Mouse (Mus musculus) limb, embryonic 14.5 days (tissue): ENCODE data around the gene Psme1. TPM values are rescaled to one million over a fixed set of nuclear protein-coding genes. Genes with fewer than 3 reads are reported as not detected.

Source experiments
- ATAC-seq: fragments of 200-750 bp; cut with Nextera tagmentation; 2 replicates; pipeline ENCODE4 v1.8.0; 2017; ENCODE audit warnings: low read depth, moderate number of reproducible peaks, moderate TSS enrichment; ENCODE audit not compliant: low FRiP score
- DNase-seq: peaks from one replicate; pipeline ENCODE4 v3.0.0-alpha.2; 2015; ENCODE audit warnings: low spot score
- H3K27ac ChIP-seq: fragments of 300-500 bp; sonication (generic); replicated peaks from 2 replicates; pipeline ENCODE4 v1.5.1; 2014; ENCODE audit warnings: low read depth, mild to moderate bottlenecking, low read length, moderate library complexity, mixed read lengths
- H3K27me3 ChIP-seq: fragments of 300-500 bp; sonication (generic); 2 replicates; pipeline ENCODE4 v1.6.1; 2014; ENCODE audit warnings: low read length, mixed read lengths; ENCODE audit not compliant: control insufficient read depth, insufficient read depth
- H3K36me3 ChIP-seq: fragments of 300-500 bp; sonication (generic); 2 replicates; pipeline ENCODE4 v1.6.1; 2014; ENCODE audit warnings: mild to moderate bottlenecking, low read length, moderate library complexity, mixed read lengths; ENCODE audit not compliant: control insufficient read depth, insufficient read depth
- H3K4me1 ChIP-seq: fragments of 300-500 bp; sonication (generic); 2 replicates; pipeline ENCODE4 v1.6.1; 2014; ENCODE audit warnings: antibody characterized with exemption, low read length, mixed read lengths; ENCODE audit not compliant: control insufficient read depth, insufficient read depth
- H3K4me2 ChIP-seq: fragments of 300-500 bp; sonication (generic); replicated peaks from 2 replicates; pipeline ENCODE4 v1.6.1; 2014; ENCODE audit warnings: low read depth, mild to moderate bottlenecking, low read length, moderate library complexity; ENCODE audit not compliant: severe bottlenecking
- H3K4me3 ChIP-seq: fragments of 300-500 bp; sonication (generic); replicated peaks from 2 replicates; pipeline ENCODE4 v1.5.1; 2014; ENCODE audit warnings: low read length
- H3K9ac ChIP-seq: fragments of 300-500 bp; sonication (generic); 2 replicates; pipeline ENCODE4 v1.6.1; 2014; ENCODE audit warnings: mild to moderate bottlenecking, low read depth, low read length, moderate library complexity; ENCODE audit not compliant: severe bottlenecking
- H3K9me3 ChIP-seq: fragments of 300-500 bp; sonication (generic); 2 replicates; pipeline ENCODE4 v1.6.1; 2016; ENCODE audit warnings: low read length; ENCODE audit not compliant: control insufficient read depth
- POLR2A ChIP-seq: fragments of 200-500 bp; IDR thresholded peaks from 2 replicates; pipeline ENCODE4 v1.8.0; 2012; ENCODE audit warnings: inconsistent platforms, mild to moderate bottlenecking, moderate library complexity, borderline replicate concordance; ENCODE audit not compliant: insufficient read depth, insufficient read length; ENCODE audit errors: extremely low read depth
- WGBS: fragments of 180-500 bp; shearing (Covaris S2); extraction: QIAGEN DNeasy Blood & Tissue Kit; methylation state at CpG from one replicate; pipeline ENCODE4 v1.1.7; 2014; 5-methylcytosine and 5-hydroxymethylcytosine counted together
- polyA plus RNA-seq, 2 experiments: library from polyadenylated mRNA; depleted of rRNA in 1 of 2; stranded (reverse) in 1 of 2; unstranded in 1 of 2; fragments of >200 nt; fragmentation: Nextera tagmentation in 1 of 2; extraction: Ambion mirVana in 1 of 2; gene quantifications; 2 replicates each; pipeline versions ENCODE4 v1.2.1 to v1.2.3; 2012 to 2014

The Psme1 gene
- polyA plus RNA-seq, 2 experiments = 77.6 to 147 TPM

DNA sequence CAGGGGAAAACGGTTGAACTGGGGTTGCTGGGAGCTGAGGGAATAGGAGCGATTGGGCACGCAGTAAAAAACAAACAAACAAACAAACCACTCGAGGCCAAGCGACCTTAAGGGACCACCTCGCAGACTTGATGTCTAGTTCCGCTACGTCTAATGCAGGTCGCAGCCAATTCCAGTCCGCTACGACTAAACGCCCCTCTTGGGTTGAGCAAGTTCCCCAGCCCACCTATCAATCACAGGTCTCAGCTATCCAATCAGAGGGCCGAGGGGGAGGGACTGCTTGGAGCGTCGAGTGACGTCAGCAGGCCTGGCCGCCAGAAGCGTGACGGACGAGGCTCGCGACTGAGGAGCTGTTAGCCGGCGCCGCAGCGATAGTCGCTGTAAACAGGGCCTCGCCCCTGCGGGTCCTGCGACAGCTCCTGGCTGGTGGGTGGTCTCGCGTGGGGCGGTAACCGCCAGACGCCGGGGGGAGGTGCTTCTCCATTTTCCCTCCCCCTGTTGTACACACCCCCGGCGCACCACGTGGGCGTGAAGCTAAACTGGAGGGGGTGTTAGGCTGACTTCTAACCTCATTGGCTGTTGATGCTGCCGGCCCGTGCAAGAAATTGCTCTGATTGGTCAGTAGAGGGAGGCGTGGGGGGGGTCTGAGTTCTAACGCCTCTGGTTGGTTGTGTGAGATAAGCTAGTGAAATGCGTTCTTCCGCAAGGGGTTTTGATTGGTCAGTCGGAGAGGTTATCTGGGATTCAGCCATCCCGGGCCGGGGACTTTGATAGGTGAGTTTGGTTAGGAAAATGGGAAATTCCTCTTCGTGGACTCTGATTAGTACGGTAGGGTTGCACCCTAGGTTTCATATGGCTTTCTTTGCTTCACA, 17.5 kb upstream of the Psme1 start, which contains the start of gene A730061H03Rik:
TSS of gene A730061H03Rik (minus strand) at position 205 of the 872 bp plus-strand sequence.
- ATAC-seq = peak; percentile 96
- H3K4me3 ChIP-seq = peak within 1 kb of the TSS; percentile 68
- WGBS = under 1% methylated on average over 51 of the region's 51 CpGs

DNA sequence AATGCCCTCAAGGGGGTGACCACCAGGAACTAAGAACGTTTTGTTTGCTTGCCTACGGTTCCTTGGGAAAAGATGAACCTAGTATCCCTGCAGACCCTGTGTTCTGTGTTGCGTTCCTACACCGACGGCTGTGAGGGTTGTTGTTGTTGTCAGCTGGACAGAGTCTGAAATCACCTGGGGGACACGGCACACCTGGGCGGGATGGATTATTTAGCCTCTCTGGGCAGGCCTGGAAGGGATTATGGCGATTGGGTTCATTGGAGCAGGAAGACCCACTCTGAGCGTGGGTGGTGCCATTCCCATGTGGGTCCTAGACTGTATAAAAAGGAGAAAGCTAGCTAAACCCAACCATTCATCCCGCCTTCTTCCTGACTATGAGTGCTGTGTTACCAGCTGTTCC, 16.1 kb upstream of the Psme1 start:
- 81% methylated on average over 10 of the region's 10 CpGs for WGBS
- Histone ChIP-seq H3K36me3 (peaks cover 37% of the 10 kb centered on the region), H3K9me3 (no peaks in the 10 kb centered on the region), H3K4me2 (peak overlapping the region; percentile 72; the same call in 1 of the 2 replicates), H3K4me3 (no peak overlapping the region), H3K4me1 (peaks cover 5% of the 10 kb centered on the region), H3K9ac (no peak overlapping the region), H3K27ac (no peak overlapping the region), H3K27me3 (no peaks in the 10 kb centered on the region)
- no peak for DNase-seq
- no peak for TF ChIP-seq POLR2A
- ATAC-seq = no peak

More for the DNA sequence above, 17.5 kb upstream of the Psme1 start, which contains the start of gene A730061H03Rik:
- Histone ChIP-seq H3K9me3 (no peaks in the 10 kb centered on the region), H3K4me1 (peaks cover 5% of the 10 kb centered on the region), H3K27me3 (no peaks in the 10 kb centered on the region), H3K9ac (peak within 1 kb of the TSS; percentile 73), H3K36me3 (peaks cover 22% of the 10 kb centered on the region), H3K4me2 (peak within 1 kb of the TSS; percentile 72), H3K27ac (peak within 1 kb of the TSS; percentile 96)
- DNase-seq = peak; percentile 100
- TF ChIP-seq POLR2A = peak; percentile 68; the same call in 1 of the 2 replicates

DNA sequence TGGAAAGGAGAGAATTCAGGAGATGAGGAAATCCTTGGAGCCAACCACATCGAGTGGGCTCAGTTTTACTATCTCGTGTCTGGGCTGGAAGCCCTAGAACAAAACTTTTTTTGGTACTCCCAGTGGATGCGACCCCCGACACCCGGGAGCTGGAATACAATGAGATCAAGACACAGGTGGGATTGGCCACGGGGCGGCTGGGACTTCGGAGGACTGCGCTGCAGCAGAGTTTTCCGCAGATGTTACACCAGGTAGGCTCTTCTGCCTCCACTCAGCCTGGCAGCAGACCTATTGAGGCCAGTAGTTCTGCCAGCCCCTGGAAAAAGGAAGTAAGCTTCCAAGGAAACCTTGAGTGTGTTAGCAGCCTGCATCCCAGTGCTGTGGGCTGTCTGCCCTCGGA, 14.7 kb upstream of the Psme1 start:
- H3K9me3 ChIP-seq = no peaks in the 10 kb centered on the region
- 89% methylated on average over 11 of the region's 11 CpGs for WGBS
- H3K27me3 ChIP-seq = no peaks in the 10 kb centered on the region
- peaks cover 5% of the 10 kb centered on the region for H3K4me1 ChIP-seq
- no peak for TF ChIP-seq POLR2A
- no peak overlapping the region for H3K4me3 ChIP-seq
- no peak overlapping the region for H3K27ac ChIP-seq
- H3K36me3 ChIP-seq = peaks cover 49% of the 10 kb centered on the region
- no peak overlapping the region for H3K9ac ChIP-seq
- no peak for ATAC-seq
- no peak overlapping the region for H3K4me2 ChIP-seq
- no peak for DNase-seq

DNA sequence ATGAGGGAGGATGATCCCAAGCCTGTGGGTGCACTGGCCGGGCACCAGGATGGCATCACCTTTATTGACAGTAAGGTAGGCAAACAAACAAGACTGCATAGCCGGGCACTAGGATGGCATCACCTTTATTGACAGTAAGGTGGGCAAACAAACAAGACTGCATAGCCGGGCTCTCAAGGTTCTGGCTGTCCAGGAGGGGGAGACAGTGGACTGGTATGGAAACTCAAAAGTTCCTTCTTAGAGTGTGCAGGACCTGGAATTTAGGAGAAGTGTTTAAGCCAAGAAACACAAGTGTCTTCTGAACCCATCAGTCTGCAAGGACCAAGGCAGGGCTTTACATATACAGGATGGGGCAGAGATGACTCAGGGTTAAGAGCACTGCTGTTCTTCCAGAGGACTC, 12.2 kb upstream of the Psme1 start:
- no peak for TF ChIP-seq POLR2A

DNA sequence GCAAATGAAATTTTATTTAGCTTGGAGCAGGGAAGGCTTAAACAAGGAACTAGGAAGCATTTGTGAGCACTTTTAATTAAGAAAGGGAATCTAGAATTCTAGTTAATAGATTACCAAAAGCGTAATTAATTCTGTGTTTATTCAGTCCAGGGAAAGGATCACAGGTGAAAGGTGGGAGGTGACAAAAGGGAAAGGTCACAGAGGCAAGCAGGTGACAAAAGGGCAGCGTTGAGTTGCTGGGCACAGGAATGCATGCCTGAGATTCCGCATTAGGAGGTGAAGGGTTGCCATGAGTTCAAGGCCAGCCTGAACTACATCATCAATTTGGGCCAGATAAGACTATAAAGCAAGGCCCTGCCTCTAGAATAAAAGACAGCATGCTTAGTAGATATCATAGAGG, 10.4 kb upstream of the Psme1 start:
- H3K9ac ChIP-seq = no peak overlapping the region
- no peaks in the 10 kb centered on the region for H3K9me3 ChIP-seq
- peaks cover 66% of the 10 kb centered on the region for H3K36me3 ChIP-seq
- no peaks in the 10 kb centered on the region for H3K27me3 ChIP-seq
- DNase-seq (no peak), ATAC-seq (no peak)
- no peak overlapping the region for H3K4me2 ChIP-seq
- no peaks in the 10 kb centered on the region for H3K4me1 ChIP-seq
- no peak overlapping the region for H3K27ac ChIP-seq
- WGBS = 93% methylated on average over 3 of the region's 3 CpGs
- no peak overlapping the region for H3K4me3 ChIP-seq
- no peak for TF ChIP-seq POLR2A

More for the DNA sequence above, 12.2 kb upstream of the Psme1 start:
- WGBS = 86% methylated on average over 3 of the region's 3 CpGs
- Histone ChIP-seq H3K27me3 (no peaks in the 10 kb centered on the region), H3K9me3 (no peaks in the 10 kb centered on the region), H3K4me1 (peaks cover 5% of the 10 kb centered on the region), H3K4me2 (no peak overlapping the region), H3K36me3 (peaks cover 66% of the 10 kb centered on the region), H3K9ac (no peak overlapping the region), H3K4me3 (no peak overlapping the region), H3K27ac (no peak overlapping the region)
- ATAC-seq (no peak), DNase-seq (no peak)
